ENCODE assay signal across 16 mouse cellular contexts in the genomic region with DNA sequence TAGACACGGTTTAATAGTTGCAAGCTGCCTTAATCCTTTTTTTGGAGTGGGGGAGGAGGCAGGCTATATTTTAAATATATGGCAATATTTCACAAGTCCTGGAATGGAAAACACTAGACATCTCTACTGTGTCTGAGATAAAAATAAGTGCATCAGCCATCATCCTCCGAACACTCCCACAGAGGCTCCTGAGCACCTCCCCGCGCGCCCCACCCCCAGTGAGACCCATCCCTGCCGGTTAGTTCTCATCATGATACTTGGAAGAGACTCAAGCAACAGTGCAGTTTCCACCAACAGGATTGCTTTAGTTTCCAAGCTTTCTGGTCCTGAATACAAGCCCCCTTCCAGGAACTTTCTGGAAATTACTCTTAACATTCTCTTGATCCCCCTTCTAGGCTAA.
"Had no signal": no experiment of that assay in that cellular context is flagged by ENCODE, and none has a peak within 500 bp of the region (broad histone marks: within the 10 kb centered on the region; RNA-seq: fewer than 3 reads in every experiment).

No protein-coding gene starts in this region.

- H3K9ac ChIP-seq: limb, embryonic 15.5 days; liver, embryonic 12.5 days; lung, embryonic 14.5 days; midbrain, embryonic 15.5 days; neural tube, embryonic 12.5 days; stomach, embryonic 15.5 days had no signal

- H3K27ac ChIP-seq: kidney, postnatal 0 days; limb, embryonic 15.5 days; liver, embryonic 12.5 days; macrophage; midbrain, embryonic 15.5 days; neural tube, embryonic 12.5 days; stomach, embryonic 15.5 days had no signal

- H3K4me1 ChIP-seq: liver, embryonic 12.5 days; megakaryocyte, embryonic 14.5 days; midbrain, embryonic 15.5 days; neural tube, embryonic 12.5 days; stomach, embryonic 15.5 days had no signal

- H3K9me3 ChIP-seq: limb, embryonic 15.5 days; liver, embryonic 12.5 days; megakaryocyte, embryonic 14.5 days; midbrain, embryonic 15.5 days; neural tube, embryonic 12.5 days; stomach, embryonic 15.5 days had no signal

- H3K27me3 ChIP-seq: limb, embryonic 15.5 days; liver, embryonic 12.5 days; midbrain, embryonic 15.5 days; neural tube, embryonic 12.5 days; stomach, embryonic 15.5 days had no signal

- H3K36me3 ChIP-seq: limb, embryonic 15.5 days; liver, embryonic 12.5 days; midbrain, embryonic 15.5 days; neural tube, embryonic 12.5 days; stomach, embryonic 15.5 days had no signal

- ATAC-seq: inflammation-experienced regulatory T-cells, adult 6 months; intestine, postnatal 0 days; liver, embryonic 12.5 days; midbrain, embryonic 15.5 days had no signal

- DNase-seq: layer of hippocampus, adult 9-11 months; layer of hippocampus, postnatal 36 days; lung, embryonic 14.5 days; lung, postnatal 14 days; thymus, postnatal 36 days had no signal

- H3K4me3 ChIP-seq: limb, embryonic 15.5 days; liver, embryonic 12.5 days; megakaryocyte, embryonic 14.5 days; midbrain, embryonic 15.5 days; neural tube, embryonic 12.5 days; stomach, embryonic 15.5 days had no signal

- H3K4me2 ChIP-seq: limb, embryonic 15.5 days; liver, embryonic 12.5 days; lung, embryonic 14.5 days; midbrain, embryonic 11.5 days; midbrain, embryonic 15.5 days; neural tube, embryonic 12.5 days; stomach, embryonic 15.5 days had no signal
